Mouse (Mus musculus) heart, postnatal 25 days (tissue): ENCODE measurements around the gene Zp2. TPM values are rescaled to one million over a fixed set of nuclear protein-coding genes. Genes with fewer than 3 reads are reported as not detected.

Experiments used
- DNase-seq: peaks from one replicate; pipeline ENCODE4 v3.0.0; 2022; ENCODE audit warnings: low spot score
- intact Hi-C: fragments of 180-260 bp; cut with DNase I; formaldehyde crosslinking; loops from one replicate; pipeline ENCODE4 v1.15.1; 2025
- total RNA-seq, 2 experiments: library from RNA; stranded (reverse); gene quantifications; 2 replicates each; pipeline ENCODE4 v1.2.3; 2021

Gene Zp2
- total RNA-seq, 2 experiments from 2014 or later, result 0.34 to 0.49 TPM

GRCm38 (mm10) chr7:120150898-120151297, 5.8 kb upstream of the Zp2 start:
- DNase-seq, result no peak
- intact Hi-C loops, result no loop called here

DNA sequence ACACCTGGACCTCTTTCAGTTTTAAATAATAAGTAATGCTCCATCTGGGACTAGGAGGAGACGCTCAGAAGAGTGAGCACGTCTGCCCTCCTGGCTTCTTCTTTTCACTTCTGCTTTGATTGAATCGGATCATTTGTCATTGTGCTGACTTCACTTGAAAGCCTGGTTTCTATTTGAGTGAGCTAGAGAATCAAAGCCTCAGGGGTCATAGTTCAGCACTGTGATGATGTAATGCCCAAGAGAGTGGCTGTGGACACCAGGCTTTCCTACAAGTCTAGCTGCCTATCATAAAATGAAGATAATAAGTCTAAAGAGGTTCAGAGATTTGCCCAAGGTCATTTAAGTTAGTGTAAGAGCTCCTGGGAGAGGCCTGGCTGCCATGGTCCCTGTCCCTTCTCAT, 5.2 kb upstream of the Zp2 start:
- intact Hi-C loops, result no loop called here
- no peak for DNase-seq

GRCm38 (mm10) chr7:120142743-120143142, 2.3 kb downstream of the Zp2 start:
- DNase-seq, result no peak
- intact Hi-C loops, result no loop called here

DNA sequence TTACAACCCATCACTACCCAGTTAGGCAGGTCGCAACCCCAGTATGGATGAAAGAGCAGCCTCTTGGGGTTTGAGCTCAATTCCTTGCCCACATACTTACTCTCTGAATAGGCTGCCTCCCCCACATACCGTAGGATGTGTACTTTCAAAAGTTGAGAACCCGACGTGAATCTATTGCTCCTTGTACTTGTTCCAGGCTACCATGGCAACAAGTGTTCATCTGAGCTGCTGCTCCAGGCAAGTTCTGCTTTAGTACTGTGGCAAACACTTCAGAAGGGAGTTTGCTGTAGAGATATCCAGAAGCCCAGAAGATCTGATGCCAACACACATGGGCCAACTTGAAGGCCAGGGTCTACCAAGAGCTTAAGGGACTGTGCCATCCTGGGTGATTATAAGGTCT, 16.1 kb downstream of the Zp2 start:
- no peak for DNase-seq
- intact Hi-C loops, result no loop called here

GRCm38 (mm10) chr7:120127686-120128059, 17.4 kb downstream of the Zp2 start:
- no peak for DNase-seq
- intact Hi-C loops, result no loop called here

DNA sequence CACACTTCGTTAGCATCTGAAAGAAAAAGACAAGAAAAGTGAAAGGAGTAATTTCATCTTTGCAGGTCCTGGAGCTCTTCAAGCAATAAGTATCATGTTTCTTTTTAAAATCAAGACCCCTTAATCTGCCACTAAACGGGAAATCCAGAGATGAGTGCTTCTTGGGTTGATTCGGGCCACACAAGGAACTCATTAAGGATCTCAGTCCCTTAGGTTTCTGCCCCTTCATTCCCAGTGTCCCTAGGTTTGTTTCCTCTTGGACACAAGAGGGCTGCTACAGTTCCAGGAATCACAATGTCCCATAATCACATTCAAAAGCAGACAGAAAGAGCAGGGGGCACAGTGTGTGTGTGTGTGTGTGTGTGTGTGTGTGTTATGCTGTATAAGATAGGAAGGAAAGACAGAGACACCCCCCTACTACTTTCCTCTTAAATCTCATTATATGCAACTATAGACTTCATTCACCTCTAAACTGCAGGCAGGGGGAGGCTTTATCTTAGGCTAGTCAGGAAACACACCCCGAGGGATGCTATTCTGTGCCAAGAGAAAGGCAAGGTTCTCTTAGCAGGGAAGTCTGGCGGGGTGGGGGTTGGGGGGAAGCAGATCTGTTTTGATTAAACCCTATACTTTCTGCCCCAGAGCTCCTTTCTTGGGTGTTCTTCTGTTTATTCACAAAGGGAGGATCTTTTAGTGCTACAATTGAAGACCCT, 18.0 kb downstream of the Zp2 start:
- DNase-seq, result no peak
- intact Hi-C loops, result no loop called here

GRCm38 (mm10) chr7:120124844-120125243, 20.2 kb downstream of the Zp2 start:
- DNase-seq, result peak; percentile 46
- intact Hi-C loops, result loop anchor here (2.0 kb wide), 2 partner anchors 78 to 202 kb away; partner anchors contain the start of genes Abca14 and Crym

DNA sequence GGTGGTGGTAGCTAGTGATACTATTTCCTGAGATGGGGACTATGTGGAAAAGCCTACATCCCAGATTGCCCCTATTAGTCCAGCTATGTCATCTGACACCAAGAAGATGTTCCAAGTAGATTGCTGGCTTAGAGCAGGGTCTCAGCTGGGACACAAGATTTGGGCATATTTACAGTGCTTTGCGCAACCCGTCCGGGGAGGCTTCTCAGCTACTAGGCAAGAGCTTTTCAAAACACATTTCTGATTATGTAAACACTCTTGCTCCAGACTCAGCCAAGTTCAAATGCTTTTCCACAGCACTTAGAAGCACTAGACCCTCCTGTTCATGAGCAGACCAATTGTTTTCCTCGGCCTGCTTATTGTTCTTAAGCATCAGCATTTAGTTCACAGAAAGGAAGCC, 21.3 kb downstream of the Zp2 start:
- intact Hi-C loops, result loop anchor here (2.0 kb wide), 2 partner anchors 79 to 203 kb away; partner anchors contain the start of genes Abca14 and Crym
- peak; percentile 37 for DNase-seq

DNA sequence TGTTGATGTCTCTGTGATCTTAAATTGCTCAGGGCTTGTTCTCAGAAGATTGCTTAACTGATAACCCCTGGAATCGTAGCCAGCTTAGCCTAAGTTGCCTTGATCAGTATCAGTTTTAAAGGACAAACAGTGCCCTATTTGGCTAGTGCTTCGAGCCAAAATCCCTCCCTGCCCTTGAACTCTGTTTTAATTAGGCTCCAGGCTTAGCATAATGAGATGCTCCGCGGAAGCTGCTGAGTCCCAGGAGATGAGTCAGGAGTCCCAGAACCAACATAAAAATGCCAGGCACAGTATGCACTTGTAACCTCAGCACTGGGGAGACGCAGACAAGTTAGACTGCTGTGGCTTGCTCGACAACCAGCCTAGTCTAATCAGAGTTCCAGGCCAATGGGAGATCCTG, 27.6 kb downstream of the Zp2 start:
- intact Hi-C loops, result no loop called here
- DNase-seq, result no peak

DNA sequence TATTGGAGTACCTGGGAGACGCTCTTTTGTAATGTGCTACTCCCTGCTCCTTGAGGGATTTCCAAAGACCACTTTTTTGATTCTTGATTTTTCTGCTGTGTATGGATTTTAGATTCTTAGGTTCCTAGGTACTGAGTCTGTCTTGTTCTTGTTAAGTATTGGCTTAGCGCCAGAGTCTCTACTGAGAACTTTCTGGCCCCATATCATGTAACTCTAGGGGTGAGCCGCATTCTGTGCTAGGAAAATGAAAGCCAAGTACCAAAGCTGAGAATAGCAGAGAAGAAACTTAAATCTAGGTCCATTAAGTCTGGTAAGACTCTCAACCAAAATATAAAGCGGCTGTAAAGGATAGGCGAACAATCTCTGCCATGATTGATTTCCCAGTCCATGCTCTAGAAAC, 28.1 kb downstream of the Zp2 start:
- no peak for DNase-seq
- intact Hi-C loops, result no loop called here

GRCm38 (mm10) chr7:120109676-120110075, 35.4 kb downstream of the Zp2 start:
- intact Hi-C loops, result no loop called here
- DNase-seq, result no peak

DNA sequence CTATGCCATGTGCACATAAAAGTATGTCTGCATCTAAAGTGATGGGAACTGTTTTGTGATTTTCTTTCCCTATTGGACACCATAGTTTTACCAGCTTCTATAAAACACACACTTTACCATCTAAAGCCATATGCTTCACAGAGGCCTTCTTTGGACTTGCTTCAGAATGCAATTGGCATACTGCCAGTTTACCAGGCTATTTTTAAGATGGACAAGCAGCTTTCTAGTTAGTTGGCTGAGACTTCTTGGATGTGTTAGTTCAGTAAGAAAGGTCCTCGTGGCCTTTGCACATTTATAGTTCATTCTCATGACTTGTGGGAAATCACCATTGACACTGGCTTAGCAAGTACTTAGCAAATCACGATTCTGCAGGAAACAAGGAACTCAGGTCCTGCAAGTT, 38.7 kb downstream of the Zp2 start:
- no peak for DNase-seq
- intact Hi-C loops, result no loop called here

- intact Hi-C loops, result no loop called here
- DNase-seq, result no peak
Observed at GRCm38 (mm10) chr7:120104975-120105374, 40.1 kb downstream of the Zp2 start.

- intact Hi-C loops, result no loop called here
- DNase-seq, result no peak
Observed at GRCm38 (mm10) chr7:120103019-120103567, 42.0 kb downstream of the Zp2 start.

DNA sequence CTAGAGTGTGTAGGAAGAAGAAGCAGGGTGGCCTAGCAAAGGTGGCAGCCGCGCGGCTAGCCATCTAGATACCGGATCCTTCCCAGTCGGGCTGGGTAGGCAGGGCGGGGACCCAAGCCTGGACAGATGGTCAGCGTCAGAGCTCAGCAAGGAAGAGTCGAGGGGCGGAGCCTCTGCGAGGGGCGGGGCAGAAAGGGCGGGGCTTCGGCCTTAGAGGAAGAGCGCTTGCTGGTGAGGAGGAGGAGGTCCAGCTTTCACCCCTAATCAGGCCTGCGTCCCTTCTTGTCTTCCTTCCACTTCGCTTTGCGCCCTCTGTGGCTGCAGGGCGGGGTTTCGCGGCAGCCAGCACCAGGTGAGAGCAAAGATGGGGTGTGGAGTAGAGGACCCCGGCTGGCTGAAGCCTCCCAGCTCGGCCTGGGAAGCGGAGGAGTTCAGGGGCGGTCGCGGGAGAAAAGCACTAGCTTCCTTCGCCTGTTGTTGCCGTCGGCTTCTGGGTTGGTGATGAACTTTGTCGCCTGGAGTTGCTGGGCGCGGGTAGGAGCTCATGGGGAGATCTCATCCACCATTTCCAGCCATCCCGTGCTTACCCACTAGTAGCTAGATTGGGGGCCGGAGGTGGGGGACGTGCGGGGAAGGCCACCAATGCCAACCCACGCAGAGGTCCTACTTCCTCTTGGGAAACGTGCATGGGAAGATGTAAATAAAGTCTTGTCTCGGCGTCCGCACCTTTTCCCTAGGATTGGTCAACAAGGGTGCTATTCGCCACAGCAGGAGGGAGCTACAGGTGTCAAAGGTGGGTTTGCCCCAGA, 42.7 kb downstream of the Zp2 start, which contains the start of gene Tmem159:
Gene Tmem159, plus strand, starts transcription at position 190 of the 809 bp plus-strand sequence.
- DNase-seq, result peak; percentile 87
- intact Hi-C loops, result no loop called here

DNA sequence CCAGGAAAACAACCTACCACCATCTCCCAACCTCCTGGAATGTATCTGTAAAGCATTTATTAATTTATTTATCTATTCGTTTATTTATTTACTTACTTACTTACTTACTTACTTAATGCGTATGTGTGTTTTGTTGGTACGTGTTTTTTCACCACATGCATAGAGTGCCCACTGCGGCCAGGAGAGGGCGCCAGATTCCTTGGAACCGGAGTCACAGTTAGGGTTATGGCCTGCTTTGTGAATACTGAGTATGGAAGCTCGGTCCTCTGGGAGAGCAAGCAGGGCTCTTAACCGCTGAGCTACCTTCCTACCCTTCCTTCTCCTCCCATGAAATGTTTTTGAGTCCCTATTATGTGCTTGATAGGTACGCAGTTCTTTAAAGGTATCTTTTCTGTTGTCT, 46.7 kb downstream of the Zp2 start:
- intact Hi-C loops, result loop anchor here (2.0 to 10.0 kb wide), 4 partner anchors 104 to 384 kb away; partner anchors contain the start of genes Abca14 and Crym
- peak; percentile 26 for DNase-seq

DNA sequence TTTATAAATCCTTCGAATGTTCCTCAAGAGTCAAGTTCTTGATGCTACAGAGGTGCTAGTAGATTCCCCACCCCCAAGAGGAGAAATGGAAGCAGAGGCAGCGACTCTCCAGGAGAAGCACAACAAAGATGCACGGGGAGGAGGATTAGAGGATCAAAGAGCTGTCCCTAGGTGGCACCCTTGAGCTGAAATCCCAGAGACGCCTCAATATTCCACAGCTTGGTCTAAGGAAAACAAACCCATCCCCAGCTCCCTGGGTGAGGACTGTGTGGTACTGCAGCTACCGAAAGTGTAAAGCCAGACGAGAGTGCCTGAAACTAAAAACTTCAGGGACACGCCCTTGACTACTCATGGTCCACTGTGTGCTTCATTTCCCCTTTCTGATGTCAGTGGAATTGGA, 47.2 kb downstream of the Zp2 start:
- intact Hi-C loops, result loop anchor here (2.0 to 10.0 kb wide), 4 partner anchors 104 to 383 kb away; partner anchors contain the start of genes Abca14 and Crym
- DNase-seq, result peak; percentile 7

GRCm38 (mm10) chr7:120095180-120095579, 49.9 kb downstream of the Zp2 start, which contains the start of gene Dnah3:
Dnah3 (minus strand) TSS chr7:120095280.
- no peak for DNase-seq
- intact Hi-C loops, result loop anchor here (5.0 to 10.0 kb wide), 3 partner anchors 107 to 380 kb away; partner anchors contain the start of genes Abca14 and Crym

- DNase-seq, result no peak
Observed at GRCm38 (mm10) chr7:120094216-120094615, 50.9 kb downstream of the Zp2 start.

GRCm38 (mm10) chr7:120093033-120093432, 52.1 kb downstream of the Zp2 start:
- no peak for DNase-seq
- intact Hi-C loops, result loop anchor here (10.0 kb wide), 1 partner anchor 378 kb away; no protein-coding TSS in a partner anchor

More at GRCm38 (mm10) chr7:120094216-120094615, 50.9 kb downstream of the Zp2 start:
- intact Hi-C loops, result loop anchor here (10.0 kb wide), 1 partner anchor 379 kb away; no protein-coding TSS in a partner anchor
